Mouse (Mus musculus) liver, adult 2 months (tissue): ENCODE results near the gene Wdr83. TPM values are rescaled to one million over a fixed set of nuclear protein-coding genes. Genes with fewer than 3 reads are reported as not detected.

Source experiments
- DNase-seq: peaks from one replicate; pipeline ENCODE4 v3.0.0-alpha.2; 2011; ENCODE audit warnings: low read depth, low spot score; ENCODE audit errors: extremely low read depth
- H3K27ac ChIP-seq: fragments of 200-500 bp; replicated peaks from 2 replicates; pipeline ENCODE4 v1.5.1; 2012; ENCODE audit warnings: low read depth, mild to moderate bottlenecking, control low read depth, inconsistent platforms, low read length; ENCODE audit not compliant: insufficient read depth
- H3K27me3 ChIP-seq: fragments of 200-500 bp; 2 replicates; pipeline ENCODE4 v1.6.1; 2012; ENCODE audit warnings: mild to moderate bottlenecking, moderate library complexity, low read length, inconsistent platforms; ENCODE audit not compliant: control insufficient read depth, insufficient read depth
- H3K36me3 ChIP-seq: fragments of 200-500 bp; 2 replicates; pipeline ENCODE4 v1.6.1; 2012; ENCODE audit warnings: low read length, inconsistent platforms; ENCODE audit not compliant: control insufficient read depth, insufficient read depth
- H3K4me1 ChIP-seq: fragments of 200-500 bp; 2 replicates; pipeline ENCODE4 v1.6.1; 2011; ENCODE audit warnings: low read length; ENCODE audit not compliant: control insufficient read depth, insufficient read depth
- H3K4me3 ChIP-seq: fragments of 200-500 bp; 2 replicates; pipeline ENCODE4 v1.5.1; 2011; ENCODE audit warnings: low read depth, mild to moderate bottlenecking, control low read depth, low read length, moderate library complexity; ENCODE audit not compliant: insufficient read depth
- H3K79me2 ChIP-seq: fragments of 200-500 bp; 2 replicates; pipeline ENCODE4 v1.6.1; 2012; ENCODE audit warnings: inconsistent platforms, mild to moderate bottlenecking, low read length, moderate library complexity; ENCODE audit not compliant: control insufficient read depth, insufficient read depth
- H3K9ac ChIP-seq: fragments of 200-500 bp; 2 replicates; pipeline ENCODE4 v1.6.1; 2012; ENCODE audit warnings: low read depth, mild to moderate bottlenecking, control low read depth, inconsistent platforms, low read length
- CTCF ChIP-seq: fragments of 200-500 bp; IDR thresholded peaks from 2 replicates; pipeline ENCODE4 v1.5.1; 2011; ENCODE audit warnings: low read depth, low read length, control low read depth
- POLR2A ChIP-seq: fragments of 200-500 bp; IDR thresholded peaks from 2 replicates; pipeline ENCODE4 v1.6.1; 2011; ENCODE audit warnings: low read length, control low read depth; ENCODE audit not compliant: insufficient read depth; ENCODE audit errors: extremely low read depth
- WGBS: fragments of 180-500 bp; shearing (Covaris S2); methylation state at CpG from one replicate; pipeline ENCODE4 v1.1.7; 2018; 5-methylcytosine and 5-hydroxymethylcytosine counted together
- polyA plus RNA-seq: library from polyadenylated mRNA; depleted of rRNA; stranded (reverse); fragments of >200 nt; gene quantifications from 2 replicates; pipeline ENCODE4 v1.2.3, GENCODE M21; 2012
- total RNA-seq: library from RNA; depleted of rRNA; stranded (reverse); fragments of >200 nt; gene quantifications from 2 replicates; pipeline ENCODE4 v1.2.3, GENCODE M21; 2014

Wdr83 gene
- total and polyA plus RNA-seq, 2 experiments, result 12.2 to 26.2 TPM

DNA sequence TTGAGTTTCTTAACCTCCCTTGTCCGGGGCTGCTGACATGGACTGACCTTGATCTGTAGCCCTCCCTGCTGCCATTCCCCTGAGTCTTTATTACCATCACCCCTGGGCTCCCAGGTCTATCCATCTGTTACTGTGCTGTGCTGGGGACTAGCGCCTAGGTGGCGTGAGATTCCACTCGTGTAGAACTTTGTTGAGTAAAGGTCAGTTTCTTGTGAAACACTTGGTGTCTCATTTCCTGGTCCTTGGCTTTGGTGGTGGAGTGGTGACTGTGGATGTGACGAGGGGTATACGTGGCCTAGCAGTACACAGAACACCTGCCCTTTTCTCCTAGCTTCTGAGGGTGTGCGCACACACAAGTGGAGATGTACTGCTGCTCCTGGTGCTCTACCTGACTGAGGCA lies 23.7 kb downstream of the Wdr83 start:
- TF ChIP-seq POLR2A, result no peak
- TF ChIP-seq CTCF, result no peak
- DNase-seq, result no peak
- Histone ChIP-seq H3K4me1 (peaks cover 9% of the 10 kb centered on the region), H3K4me3 (no peak overlapping the region), H3K79me2 (no peaks in the 10 kb centered on the region), H3K36me3 (peaks cover 11% of the 10 kb centered on the region), H3K27me3 (no peaks in the 10 kb centered on the region), H3K9ac (no peak overlapping the region), H3K27ac (no peak overlapping the region)
- 64% methylated on average over 7 of the region's 7 CpGs for WGBS

DNA sequence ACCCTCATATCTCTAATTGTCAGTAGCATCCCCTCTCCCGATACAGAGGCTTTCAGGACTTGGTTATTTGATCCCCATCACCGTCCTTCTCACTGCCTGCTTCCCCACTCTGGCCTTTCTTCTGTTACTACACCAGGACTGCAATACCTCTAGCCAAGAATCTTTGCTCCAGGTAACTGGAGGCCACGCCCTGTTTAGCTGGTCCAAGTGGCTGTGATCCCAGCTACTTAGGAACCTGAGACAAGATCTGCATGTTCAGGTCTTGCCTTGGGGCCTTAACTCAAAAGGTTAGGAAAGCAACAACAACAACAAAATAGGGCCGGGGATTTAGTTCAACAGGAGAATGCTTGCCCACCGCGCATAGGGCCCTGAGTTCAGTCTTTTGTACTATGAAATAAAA lies 37.5 kb downstream of the Wdr83 start:
- Histone ChIP-seq H3K4me3 (no peak overlapping the region), H3K9ac (no peak overlapping the region), H3K4me1 (peaks cover under 1% of the 10 kb centered on the region; the same call in 1 of the 2 replicates), H3K27me3 (no peaks in the 10 kb centered on the region), H3K36me3 (peaks cover 23% of the 10 kb centered on the region; the same call in 1 of the 2 replicates), H3K79me2 (peaks cover 4% of the 10 kb centered on the region; the same call in 1 of the 2 replicates), H3K27ac (no peak overlapping the region)
- 95% methylated on average over 6 of the region's 6 CpGs for WGBS
- TF ChIP-seq CTCF, result no peak
- no peak for TF ChIP-seq POLR2A
- no peak for DNase-seq

DNA sequence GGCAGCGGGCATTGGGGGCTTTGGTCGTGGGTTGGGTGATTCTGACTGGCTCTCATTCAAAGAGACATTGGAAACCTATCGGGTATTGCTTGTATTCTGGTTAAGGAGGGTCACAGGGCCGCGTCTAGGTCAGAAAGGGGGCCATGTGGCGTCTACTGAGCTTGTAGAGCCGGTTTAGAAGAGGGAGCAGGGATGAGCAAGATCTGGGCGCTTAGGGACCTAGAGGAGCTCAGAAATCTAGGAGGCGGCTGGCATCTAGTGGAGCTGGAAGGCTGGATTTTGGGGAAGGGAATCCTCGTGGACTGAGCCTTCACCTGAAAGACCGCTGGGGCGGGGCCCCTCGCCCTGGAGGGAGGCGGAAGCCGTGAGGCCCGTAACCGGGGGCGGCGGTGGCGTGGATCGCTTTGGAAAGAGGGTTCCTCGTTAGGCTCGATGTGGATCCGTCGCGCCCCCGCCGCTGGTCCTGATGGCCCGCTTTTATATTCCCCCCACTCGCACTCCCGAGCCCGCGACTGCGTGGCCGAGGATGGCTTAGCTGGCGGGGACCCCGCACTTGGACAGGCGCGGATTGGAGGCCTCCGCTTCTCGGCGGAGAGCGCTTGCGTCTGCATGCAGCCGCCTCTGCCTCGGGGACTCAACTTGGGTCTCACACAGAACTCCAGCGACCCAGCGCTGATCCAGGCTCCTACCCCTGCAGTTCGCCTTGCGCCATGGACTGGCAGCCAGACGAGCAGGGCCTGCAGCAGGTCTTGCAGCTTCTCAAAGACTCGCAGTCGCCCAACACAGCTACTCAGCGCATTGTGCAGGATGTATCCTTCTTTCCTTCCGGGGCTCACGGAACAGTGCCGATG lies 43.2 kb downstream of the Wdr83 start:
- WGBS, result 3% methylated on average over 57 of the region's 57 CpGs

DNA sequence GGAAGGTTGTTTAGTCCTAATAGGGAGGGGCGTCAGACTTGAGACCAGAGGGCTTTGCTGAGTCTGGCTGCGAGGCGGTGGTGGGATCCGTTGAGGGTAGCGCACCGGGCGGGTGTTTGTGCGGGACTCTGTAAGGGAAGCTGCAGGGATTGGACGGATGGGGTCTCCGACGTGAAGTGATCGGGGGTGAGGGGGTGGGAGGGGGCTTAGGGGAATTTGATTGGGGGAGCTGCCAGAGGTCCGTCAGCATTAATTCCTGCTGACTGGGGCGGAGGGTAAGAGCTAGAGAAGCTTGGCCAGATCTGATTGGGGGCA lies 43.8 kb downstream of the Wdr83 start:
- peaks cover 14% of the 10 kb centered on the region; the same call in 1 of the 2 replicates for H3K79me2 ChIP-seq
- TF ChIP-seq CTCF, result no peak
- no peak for TF ChIP-seq POLR2A
- no peak for DNase-seq
- H3K4me3 ChIP-seq, result peak overlapping the region; percentile 78
- H3K27ac ChIP-seq, result peak overlapping the region; percentile 60
- H3K9ac ChIP-seq, result peak overlapping the region; percentile 91
- peaks cover 2% of the 10 kb centered on the region; the same call in 1 of the 2 replicates for H3K36me3 ChIP-seq
- H3K4me1 ChIP-seq, result peaks cover 15% of the 10 kb centered on the region
- H3K27me3 ChIP-seq, result no peaks in the 10 kb centered on the region
- WGBS, result 0% methylated on average over 14 of the region's 14 CpGs

More for the DNA sequence above, 43.2 kb downstream of the Wdr83 start:
- DNase-seq, result peak; percentile 35
- no peak for TF ChIP-seq POLR2A
- TF ChIP-seq CTCF, result no peak
- peak overlapping the region; percentile 91 for H3K9ac ChIP-seq
- no peaks in the 10 kb centered on the region for H3K27me3 ChIP-seq
- peaks cover 2% of the 10 kb centered on the region; the same call in 1 of the 2 replicates for H3K36me3 ChIP-seq
- peak overlapping the region; percentile 78 for H3K4me3 ChIP-seq
- H3K4me1 ChIP-seq, result peaks cover 9% of the 10 kb centered on the region
- peak overlapping the region; percentile 19; the same call in 1 of the 2 replicates for H3K27ac ChIP-seq
- peaks cover 14% of the 10 kb centered on the region; the same call in 1 of the 2 replicates for H3K79me2 ChIP-seq

DNA sequence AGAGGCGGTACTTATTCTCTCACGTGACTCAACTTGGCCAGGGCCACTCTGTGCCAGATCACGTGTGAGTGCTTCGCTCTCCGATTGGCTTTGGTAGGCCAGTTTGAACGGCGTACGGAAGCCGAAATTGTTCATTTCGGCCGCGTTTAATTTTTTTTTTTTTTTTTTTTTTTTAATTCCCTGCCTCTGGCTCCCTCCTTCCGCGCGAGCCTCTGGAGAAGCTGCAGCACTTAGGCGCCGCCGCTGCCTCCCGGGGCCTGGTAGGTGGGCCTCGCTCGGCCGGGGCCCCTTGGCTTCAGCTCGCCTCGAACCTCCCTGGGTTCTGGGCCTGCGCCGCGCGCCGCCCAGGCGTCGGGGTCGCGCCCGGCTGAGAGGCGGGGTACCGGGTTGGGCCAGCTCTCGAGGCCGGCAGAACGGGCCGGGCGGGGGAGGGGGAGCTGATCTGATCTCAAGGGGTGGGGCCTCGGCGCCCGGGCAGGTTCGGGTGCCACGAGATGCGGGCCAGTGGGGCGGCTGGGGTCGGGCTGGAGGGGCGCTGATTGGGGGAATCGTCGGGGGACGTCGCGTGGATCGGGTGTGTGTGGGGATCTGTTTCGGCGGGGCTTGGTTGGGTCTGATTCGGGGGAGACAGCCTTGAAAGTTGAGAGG lies 44.3 kb downstream of the Wdr83 start, which contains the start of gene Tnpo2:
Gene Tnpo2, plus strand, starts transcription at position 198 of the 648 bp plus-strand sequence.
- peak; percentile 95 for DNase-seq
- TF ChIP-seq POLR2A, result 0 out of 2 replicates have a peak, but pooled peaks have one; percentile 11
- no peak for TF ChIP-seq CTCF
- no peaks in the 10 kb centered on the region for H3K27me3 ChIP-seq
- peak within 1 kb of the TSS; percentile 95 for H3K27ac ChIP-seq
- peaks cover 14% of the 10 kb centered on the region; the same call in 1 of the 2 replicates for H3K79me2 ChIP-seq
- peaks cover 18% of the 10 kb centered on the region for H3K4me1 ChIP-seq
- H3K9ac ChIP-seq, result peak within 1 kb of the TSS; percentile 91
- H3K36me3 ChIP-seq, result peaks cover 2% of the 10 kb centered on the region
- under 1% methylated on average over 58 of the region's 59 CpGs for WGBS
- peak within 1 kb of the TSS; percentile 78 for H3K4me3 ChIP-seq
